Mouse (Mus musculus) limb, embryonic 12.5 days (tissue): ENCODE results near the gene Vrk1. TPM values are rescaled to one million over a fixed set of nuclear protein-coding genes. Genes with fewer than 3 reads are reported as not detected.

Source experiments
- ATAC-seq: fragments of 200-750 bp; cut with Nextera tagmentation; 2 replicates; pipeline ENCODE4 v1.8.0; 2017; ENCODE audit warnings: low read depth, moderate TSS enrichment; ENCODE audit not compliant: insufficient number of reproducible peaks, insufficient read depth, low FRiP score, low TSS enrichment
- H3K27ac ChIP-seq: fragments of 300-500 bp; sonication (generic); 2 replicates; pipeline ENCODE4 v1.5.1; 2016; ENCODE audit warnings: mild to moderate bottlenecking, moderate library complexity
- H3K27me3 ChIP-seq: fragments of 300-500 bp; sonication (generic); 2 replicates; pipeline ENCODE4 v1.6.1; 2016; ENCODE audit warnings: mild to moderate bottlenecking, moderate library complexity
- H3K36me3 ChIP-seq: fragments of 300-500 bp; sonication (generic); 2 replicates; pipeline ENCODE4 v1.6.1; 2016; ENCODE audit warnings: mild to moderate bottlenecking, moderate library complexity
- H3K4me1 ChIP-seq: fragments of 300-500 bp; sonication (generic); replicated peaks from 2 replicates; pipeline ENCODE4 v1.6.1; 2016
- H3K4me2 ChIP-seq: fragments of 300-500 bp; sonication (generic); 2 replicates; pipeline ENCODE4 v1.6.1; 2016; ENCODE audit warnings: mild to moderate bottlenecking, moderate library complexity
- H3K4me3 ChIP-seq: fragments of 300-500 bp; sonication (generic); replicated peaks from 2 replicates; pipeline ENCODE4 v1.5.1; 2016; ENCODE audit warnings: mild to moderate bottlenecking
- H3K9ac ChIP-seq: fragments of 300-500 bp; sonication (generic); replicated peaks from 2 replicates; pipeline ENCODE4 v1.6.1; 2016; ENCODE audit warnings: mild to moderate bottlenecking, moderate library complexity
- H3K9me3 ChIP-seq: fragments of 300-500 bp; sonication (generic); 2 replicates; pipeline ENCODE4 v1.6.1; 2016; ENCODE audit warnings: mild to moderate bottlenecking, moderate library complexity
- WGBS: fragments of 180-500 bp; shearing (Covaris S2); methylation state at CpG from one replicate; pipeline ENCODE4 v1.1.7; 2016; 5-methylcytosine and 5-hydroxymethylcytosine counted together
- polyA plus RNA-seq: library from polyadenylated mRNA; unstranded; fragments of >200 nt; fragmentation: Nextera tagmentation; extraction: Ambion mirVana; gene quantifications from 2 replicates; pipeline ENCODE4 v1.2.1, GENCODE M21; 2016

The Vrk1 gene
- polyA plus RNA-seq, 1 experiment from 2014 or later, result 89.2 TPM

DNA sequence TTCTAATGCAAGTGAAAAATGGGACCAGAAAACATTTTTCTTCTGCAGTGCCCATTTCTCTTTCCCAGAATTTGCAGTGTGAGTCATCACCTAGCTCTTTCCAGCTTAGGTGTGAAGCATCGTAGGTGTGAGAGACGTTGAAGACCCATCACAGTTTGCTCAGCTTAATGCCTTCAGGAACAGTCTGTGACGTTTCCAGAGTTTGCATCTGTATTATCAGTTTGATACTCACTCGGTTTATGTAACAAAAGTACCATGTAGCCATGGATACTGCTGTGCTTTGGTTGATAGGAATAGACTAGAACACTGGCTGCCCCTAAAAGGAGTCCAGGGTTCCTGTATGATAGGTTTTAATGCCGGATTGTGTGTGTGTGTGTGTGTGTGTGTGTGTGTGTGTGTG lies 17.3 kb downstream of the Vrk1 start:
- Histone ChIP-seq H3K4me1 (peaks cover 12% of the 10 kb centered on the region), H3K9ac (no peak overlapping the region), H3K4me2 (no peak overlapping the region), H3K9me3 (no peaks in the 10 kb centered on the region), H3K36me3 (peaks cover 15% of the 10 kb centered on the region), H3K27ac (no peak overlapping the region), H3K27me3 (no peaks in the 10 kb centered on the region), H3K4me3 (no peak overlapping the region)
- ATAC-seq, result no peak
- WGBS, result 90% methylated on average over 5 of the region's 5 CpGs

DNA sequence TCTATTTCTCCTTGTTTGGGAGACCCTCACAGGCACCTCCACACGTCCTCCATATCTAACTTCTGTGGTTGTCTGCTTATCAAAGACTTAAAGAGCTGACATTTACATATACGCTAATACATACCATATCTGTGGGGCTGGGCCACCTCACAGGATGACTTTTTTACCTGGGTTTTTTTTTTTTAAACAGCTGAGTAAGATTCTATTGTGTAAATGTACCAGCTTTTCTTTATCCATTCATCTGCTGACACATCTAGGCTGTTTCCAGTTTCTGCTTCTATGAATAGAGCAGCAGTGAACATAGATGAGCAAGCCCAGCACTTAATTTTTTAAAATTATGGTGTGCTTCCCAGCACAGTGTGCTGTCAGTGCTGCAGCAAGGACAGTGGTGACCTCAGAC lies 19.6 kb downstream of the Vrk1 start:
- no peaks in the 10 kb centered on the region for H3K27me3 ChIP-seq
- no peak overlapping the region for H3K4me3 ChIP-seq
- 88% methylated on average over 2 of the region's 2 CpGs for WGBS
- peaks cover 15% of the 10 kb centered on the region for H3K36me3 ChIP-seq
- no peak overlapping the region for H3K27ac ChIP-seq
- no peak overlapping the region for H3K9ac ChIP-seq
- no peak for ATAC-seq
- H3K4me2 ChIP-seq, result no peak overlapping the region
- H3K4me1 ChIP-seq, result peaks cover 12% of the 10 kb centered on the region
- H3K9me3 ChIP-seq, result no peaks in the 10 kb centered on the region

DNA sequence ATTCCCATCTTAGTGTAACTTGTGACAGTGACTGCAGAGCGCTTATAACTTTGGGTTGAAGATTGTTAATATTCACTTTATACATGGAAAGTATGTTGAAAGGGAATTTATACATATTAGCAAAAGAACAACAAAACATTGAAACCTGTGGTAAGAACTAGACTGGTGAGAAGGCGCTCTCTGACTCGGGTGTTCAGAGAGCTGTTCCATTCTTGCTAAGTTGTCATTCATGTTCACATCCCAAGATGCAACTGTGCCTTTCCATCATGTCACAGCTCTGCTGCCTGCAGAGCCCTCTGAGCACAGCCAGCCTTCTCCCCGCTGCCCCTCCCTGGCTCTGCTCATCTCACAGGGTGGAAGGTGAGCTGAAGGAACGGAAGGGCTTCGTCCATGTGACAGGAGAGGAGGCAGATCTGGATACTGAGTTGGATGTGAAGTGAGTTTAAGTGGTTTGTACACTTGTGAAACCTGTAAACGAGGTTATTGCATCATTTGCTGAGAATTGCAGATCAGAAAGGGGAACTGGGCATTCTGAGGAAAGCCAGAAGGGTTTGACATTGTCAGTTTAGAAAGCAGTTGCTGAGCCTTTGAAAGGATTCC lies 20.2 kb downstream of the Vrk1 start:
- Histone ChIP-seq H3K27me3 (no peaks in the 10 kb centered on the region), H3K9me3 (no peaks in the 10 kb centered on the region), H3K27ac (no peak overlapping the region), H3K36me3 (peaks cover 12% of the 10 kb centered on the region), H3K9ac (no peak overlapping the region), H3K4me2 (no peak overlapping the region), H3K4me3 (no peak overlapping the region), H3K4me1 (peaks cover 12% of the 10 kb centered on the region)
- no peak for ATAC-seq
- 75% methylated on average over 7 of the region's 7 CpGs for WGBS

DNA sequence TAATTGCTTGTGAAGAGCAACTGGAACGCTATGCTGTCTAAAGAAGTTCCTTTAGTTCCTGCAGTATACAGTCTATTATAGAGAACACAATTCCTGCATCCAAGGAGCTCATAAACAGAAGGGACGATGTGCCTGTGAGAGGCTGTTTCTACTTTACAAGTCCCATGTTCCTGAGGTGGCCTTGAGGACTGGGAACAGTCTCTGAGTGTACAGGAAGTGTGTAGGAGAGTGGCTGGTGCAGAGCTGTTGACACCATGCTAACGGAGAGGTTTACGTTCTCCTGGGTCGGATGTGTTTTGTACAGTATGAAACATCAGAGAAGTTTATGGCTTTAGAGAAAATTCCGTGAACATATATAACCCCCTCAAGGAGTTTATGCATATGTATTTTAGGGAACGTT lies 20.8 kb downstream of the Vrk1 start:
- no peak overlapping the region for H3K9ac ChIP-seq
- no peak for ATAC-seq
- peaks cover 8% of the 10 kb centered on the region for H3K36me3 ChIP-seq
- H3K4me3 ChIP-seq, result no peak overlapping the region
- 69% methylated on average over 7 of the region's 7 CpGs for WGBS
- no peaks in the 10 kb centered on the region for H3K9me3 ChIP-seq
- H3K4me1 ChIP-seq, result peaks cover 12% of the 10 kb centered on the region
- no peak overlapping the region for H3K4me2 ChIP-seq
- no peak overlapping the region for H3K27ac ChIP-seq
- no peaks in the 10 kb centered on the region for H3K27me3 ChIP-seq

DNA sequence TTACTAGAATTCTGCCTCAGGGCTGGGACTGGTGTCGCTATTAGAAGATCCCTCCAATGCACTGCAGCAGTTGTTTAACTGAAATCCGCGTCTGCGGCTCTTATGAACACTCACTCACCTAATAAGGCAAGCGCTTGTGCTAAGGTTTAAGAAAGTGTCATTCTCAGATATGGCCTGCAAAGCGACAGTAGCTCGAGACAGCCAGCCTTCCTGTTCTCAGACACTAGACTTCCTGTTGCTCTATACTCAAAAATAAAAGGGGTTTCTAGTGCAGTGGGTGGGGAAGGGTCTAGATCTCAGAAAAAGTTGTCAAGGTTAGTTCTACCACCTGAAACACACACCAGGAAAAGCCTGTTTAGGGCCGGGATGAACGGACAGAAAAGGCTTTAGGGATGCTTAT lies 21.9 kb downstream of the Vrk1 start:
- H3K4me1 ChIP-seq, result peaks cover 12% of the 10 kb centered on the region
- 87% methylated on average over 9 of the region's 9 CpGs for WGBS
- no peak overlapping the region for H3K9ac ChIP-seq
- H3K27ac ChIP-seq, result no peak overlapping the region
- no peaks in the 10 kb centered on the region for H3K27me3 ChIP-seq
- no peak for ATAC-seq
- H3K4me2 ChIP-seq, result no peak overlapping the region
- H3K9me3 ChIP-seq, result no peaks in the 10 kb centered on the region
- H3K36me3 ChIP-seq, result peaks cover 12% of the 10 kb centered on the region
- H3K4me3 ChIP-seq, result no peak overlapping the region

DNA sequence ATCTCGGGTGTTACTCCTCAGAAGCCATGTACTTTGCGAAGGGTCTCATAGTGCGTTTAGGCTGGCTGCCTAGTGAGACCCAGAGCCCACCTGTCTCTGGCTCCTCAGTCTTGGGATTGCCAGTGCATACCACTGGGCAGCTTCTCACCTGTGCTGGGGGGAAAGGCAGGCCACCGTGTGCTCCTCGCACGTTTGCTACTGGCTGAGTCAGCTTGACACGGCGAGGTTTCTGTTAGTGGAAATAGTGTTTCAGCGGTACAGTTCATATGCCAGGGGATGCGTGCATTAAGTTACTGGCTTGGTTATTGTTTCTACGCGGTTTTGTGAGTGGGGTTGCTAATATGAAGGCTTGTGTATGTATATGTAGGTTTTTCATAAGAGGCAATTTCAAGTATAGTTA lies 22.3 kb downstream of the Vrk1 start:
- Histone ChIP-seq H3K4me1 (peaks cover 12% of the 10 kb centered on the region), H3K9me3 (no peaks in the 10 kb centered on the region), H3K4me3 (no peak overlapping the region), H3K9ac (no peak overlapping the region), H3K27ac (no peak overlapping the region), H3K4me2 (no peak overlapping the region), H3K36me3 (peaks cover 14% of the 10 kb centered on the region), H3K27me3 (no peaks in the 10 kb centered on the region)
- ATAC-seq, result no peak
- 90% methylated on average over 12 of the region's 12 CpGs for WGBS

DNA sequence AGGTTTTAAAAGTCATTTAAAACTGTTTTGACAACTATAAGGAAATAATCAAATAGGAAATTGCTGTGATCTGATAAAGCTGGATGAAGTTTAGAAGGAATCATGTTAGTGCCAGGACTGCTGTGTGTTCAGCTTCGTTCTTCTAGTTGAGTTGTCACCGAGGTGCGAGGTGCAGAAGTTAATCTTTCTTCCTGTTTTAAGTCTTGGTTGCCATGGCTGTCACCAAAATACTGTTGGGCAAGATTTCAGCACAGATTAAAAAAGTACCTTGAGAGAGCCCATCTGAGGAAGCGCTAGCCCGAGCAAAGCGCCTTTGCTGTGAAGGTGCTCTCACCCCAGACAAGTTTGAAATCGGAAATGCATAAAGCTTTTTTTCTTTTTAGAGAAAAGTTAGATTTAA lies 24.2 kb downstream of the Vrk1 start:
- H3K4me1 ChIP-seq, result peaks cover 12% of the 10 kb centered on the region
- WGBS, result 93% methylated on average over 7 of the region's 7 CpGs
- ATAC-seq, result no peak

DNA sequence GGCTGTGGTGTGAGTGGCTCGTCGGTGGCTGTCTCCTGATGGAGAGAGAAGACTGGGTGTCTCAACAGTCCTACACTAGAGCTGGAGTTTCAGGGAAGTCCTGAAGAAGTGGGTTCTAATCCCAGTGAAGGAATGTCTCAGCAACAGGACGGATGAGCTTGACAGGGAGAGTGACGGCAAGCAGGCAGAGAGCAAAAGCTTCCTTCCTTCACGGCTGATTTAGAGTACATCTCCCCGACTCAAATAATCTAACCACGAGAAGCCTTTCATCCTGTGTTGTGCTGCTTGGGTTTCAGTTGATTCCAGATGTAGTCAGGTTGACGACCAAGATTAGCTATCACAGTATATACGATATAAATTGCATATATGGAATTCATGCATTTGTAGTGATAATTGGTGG lies 24.7 kb downstream of the Vrk1 start:
- peaks cover 29% of the 10 kb centered on the region for H3K36me3 ChIP-seq
- H3K27ac ChIP-seq, result no peak overlapping the region
- H3K27me3 ChIP-seq, result no peaks in the 10 kb centered on the region
- H3K9ac ChIP-seq, result no peak overlapping the region
- ATAC-seq, result no peak
- no peak overlapping the region for H3K4me2 ChIP-seq
- H3K4me1 ChIP-seq, result peaks cover 12% of the 10 kb centered on the region
- WGBS, result 89% methylated on average over 9 of the region's 9 CpGs
- H3K4me3 ChIP-seq, result no peak overlapping the region
- H3K9me3 ChIP-seq, result no peaks in the 10 kb centered on the region

More for the DNA sequence above, 24.2 kb downstream of the Vrk1 start:
- no peak overlapping the region for H3K9ac ChIP-seq
- H3K27ac ChIP-seq, result no peak overlapping the region
- H3K4me2 ChIP-seq, result no peak overlapping the region
- peaks cover 24% of the 10 kb centered on the region for H3K36me3 ChIP-seq
- no peak overlapping the region for H3K4me3 ChIP-seq
- H3K9me3 ChIP-seq, result no peaks in the 10 kb centered on the region
- H3K27me3 ChIP-seq, result no peaks in the 10 kb centered on the region

DNA sequence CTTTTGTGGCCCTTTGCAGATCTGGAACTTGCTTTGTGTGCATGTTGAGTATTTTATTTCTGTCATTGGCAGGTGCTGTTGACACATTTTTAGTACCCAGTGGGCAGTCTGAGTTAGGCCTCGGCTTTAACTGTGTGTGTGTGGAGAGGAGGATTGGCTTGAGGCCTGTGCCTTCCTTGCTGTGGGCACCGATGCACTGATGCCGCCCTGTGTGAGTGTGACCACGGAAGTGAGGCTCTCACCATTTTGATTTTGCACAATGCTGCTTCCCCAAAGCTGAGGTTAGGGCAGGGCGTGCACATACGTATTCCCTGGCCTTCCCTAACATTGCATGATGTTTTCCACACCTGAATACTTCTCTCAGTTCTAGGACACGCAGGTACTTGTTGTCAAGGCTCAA lies 30.2 kb downstream of the Vrk1 start:
- no peak overlapping the region for H3K4me2 ChIP-seq
- H3K27ac ChIP-seq, result no peak overlapping the region
- H3K4me3 ChIP-seq, result no peak overlapping the region
- no peak overlapping the region for H3K9ac ChIP-seq
- no peak for ATAC-seq
- H3K27me3 ChIP-seq, result no peaks in the 10 kb centered on the region
- H3K4me1 ChIP-seq, result no peaks in the 10 kb centered on the region
- WGBS, result 90% methylated on average over 7 of the region's 7 CpGs
- no peaks in the 10 kb centered on the region for H3K9me3 ChIP-seq
- H3K36me3 ChIP-seq, result peaks cover 74% of the 10 kb centered on the region

DNA sequence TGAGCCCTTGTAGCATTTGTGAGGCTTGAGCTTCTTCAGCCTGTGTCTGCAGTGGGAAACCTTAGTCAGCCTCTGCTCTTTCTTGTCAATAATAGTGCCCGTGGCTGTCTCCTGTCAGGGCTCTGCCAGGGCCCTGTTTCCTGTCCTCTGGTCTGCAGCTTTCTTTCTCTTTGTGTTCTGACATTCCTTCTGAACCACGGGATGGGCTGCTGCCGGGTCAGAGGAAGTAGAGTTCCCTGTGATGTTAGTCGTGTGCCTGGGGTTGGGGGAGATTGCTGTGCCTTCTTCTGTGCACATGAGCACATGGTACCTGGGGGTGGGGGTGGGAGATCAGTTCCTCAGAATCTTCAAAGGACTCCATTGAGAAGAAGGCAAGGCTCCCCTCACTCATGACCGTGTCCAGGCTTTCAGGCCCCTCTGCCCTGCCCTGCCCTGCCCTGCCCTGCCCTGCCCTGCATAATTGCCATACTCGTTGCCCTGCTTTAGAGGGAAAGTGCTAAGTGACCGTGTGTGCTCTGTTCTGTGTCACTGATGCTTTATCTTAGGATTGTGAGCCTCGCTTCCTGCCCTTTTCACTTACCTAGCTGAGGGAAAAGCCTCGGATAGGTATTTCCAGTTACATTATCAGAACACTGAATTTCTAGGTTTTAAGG lies 36.2 kb downstream of the Vrk1 start:
- no peak overlapping the region for H3K4me2 ChIP-seq
- H3K27ac ChIP-seq, result no peak overlapping the region
- H3K36me3 ChIP-seq, result peaks cover 51% of the 10 kb centered on the region
- H3K27me3 ChIP-seq, result no peaks in the 10 kb centered on the region
- 29% methylated on average over 9 of the region's 9 CpGs for WGBS
- no peaks in the 10 kb centered on the region for H3K9me3 ChIP-seq
- H3K4me1 ChIP-seq, result no peaks in the 10 kb centered on the region
- ATAC-seq, result no peak
- no peak overlapping the region for H3K9ac ChIP-seq
- H3K4me3 ChIP-seq, result no peak overlapping the region

DNA sequence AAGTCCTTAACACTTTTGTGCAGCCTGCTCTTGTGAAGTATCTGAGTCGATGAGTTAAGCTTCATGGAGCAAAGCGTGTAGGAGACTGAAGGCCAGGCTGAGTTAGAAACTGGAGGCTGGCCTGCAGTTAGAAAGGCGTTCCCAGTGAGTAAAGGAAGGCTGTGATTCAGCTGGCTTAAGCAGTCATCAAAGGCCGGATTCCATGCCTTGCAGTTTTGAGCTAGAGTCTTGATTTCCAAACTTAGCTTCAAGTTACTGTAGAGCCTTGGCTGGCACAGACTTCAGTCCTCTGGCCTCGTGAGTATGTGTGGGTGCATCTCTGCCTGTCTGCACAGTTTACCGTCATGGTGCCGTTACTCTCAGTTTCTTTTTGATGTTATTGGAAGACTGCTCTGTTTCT lies 42.2 kb downstream of the Vrk1 start:
- 92% methylated on average over 7 of the region's 7 CpGs for WGBS
- Histone ChIP-seq H3K9ac (no peak overlapping the region), H3K36me3 (peaks cover 34% of the 10 kb centered on the region), H3K4me3 (no peak overlapping the region), H3K4me1 (no peaks in the 10 kb centered on the region), H3K27ac (no peak overlapping the region), H3K9me3 (no peaks in the 10 kb centered on the region), H3K27me3 (no peaks in the 10 kb centered on the region), H3K4me2 (no peak overlapping the region)
- ATAC-seq, result no peak

DNA sequence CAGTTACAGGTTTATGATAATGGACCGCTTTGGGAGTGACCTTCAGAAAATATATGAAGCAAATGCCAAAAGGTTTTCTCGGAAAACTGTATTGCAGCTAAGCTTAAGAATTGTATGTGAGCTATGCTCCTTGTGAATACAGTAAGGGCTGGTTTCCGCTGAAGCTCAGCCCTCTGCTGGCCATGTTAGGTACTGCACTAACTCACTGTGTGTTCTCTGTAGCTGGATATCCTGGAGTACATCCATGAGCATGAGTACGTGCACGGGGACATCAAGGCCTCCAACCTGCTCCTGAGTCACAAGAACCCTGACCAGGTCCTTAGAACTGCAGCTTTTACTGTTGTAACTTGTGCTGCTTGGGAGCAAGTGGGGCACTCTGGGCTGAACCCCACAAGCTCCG lies 45.8 kb downstream of the Vrk1 start:
- ATAC-seq, result no peak
- peaks cover 50% of the 10 kb centered on the region for H3K36me3 ChIP-seq

More for the DNA sequence above, 45.8 kb downstream of the Vrk1 start:
- H3K27ac ChIP-seq, result no peak overlapping the region
- no peaks in the 10 kb centered on the region for H3K27me3 ChIP-seq
- no peaks in the 10 kb centered on the region for H3K9me3 ChIP-seq
- WGBS, result 52% methylated on average over 6 of the region's 6 CpGs
- no peak overlapping the region for H3K4me2 ChIP-seq
- no peak overlapping the region for H3K4me3 ChIP-seq
- no peak overlapping the region for H3K9ac ChIP-seq
- H3K4me1 ChIP-seq, result peaks cover 14% of the 10 kb centered on the region
